Mouse (Mus musculus): ENCODE results near the gene Syngr3. TPM values are rescaled to one million over a fixed set of nuclear protein-coding genes. Genes with fewer than 3 reads are reported as not detected.

The Syngr3 gene
- polyA plus RNA-seq, 1 experiment from 2014 or later = 1.7 TPM

DNA sequence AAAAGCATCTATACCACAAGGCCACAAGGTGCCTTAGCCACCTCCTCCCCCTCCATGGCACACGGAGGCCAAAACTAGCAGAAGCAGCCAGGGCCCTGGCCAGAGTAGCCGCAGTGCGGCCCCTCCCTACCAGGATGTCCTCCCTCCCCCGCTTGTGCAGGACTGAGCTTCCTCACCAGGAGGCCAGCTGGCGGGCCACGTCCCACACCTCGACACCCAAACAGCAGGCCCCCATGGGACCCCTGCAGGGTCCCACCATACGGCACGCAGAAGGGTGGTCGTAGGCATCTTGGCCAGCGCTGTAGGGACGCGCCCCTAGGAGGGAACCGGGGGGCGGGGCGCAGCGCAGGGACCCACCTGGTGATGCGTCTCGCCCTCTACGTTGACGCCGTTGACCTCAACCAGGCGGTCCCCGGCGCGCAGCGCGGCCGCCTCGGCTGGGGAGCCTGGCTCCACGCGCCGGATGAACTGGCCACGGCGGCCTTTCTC is 40.1 kb downstream of the Syngr3 start:
- 1% methylated on average over 35 of the region's 35 CpGs for WGBS
- peak; percentile 35 for ATAC-seq (replicated peaks; ENCODE audit: low FRiP score, low read depth)
- peaks cover 25% of the 10 kb centered on the region for H3K4me1 ChIP-seq (replicated peaks; ENCODE audit: insufficient read depth, low read length)

DNA sequence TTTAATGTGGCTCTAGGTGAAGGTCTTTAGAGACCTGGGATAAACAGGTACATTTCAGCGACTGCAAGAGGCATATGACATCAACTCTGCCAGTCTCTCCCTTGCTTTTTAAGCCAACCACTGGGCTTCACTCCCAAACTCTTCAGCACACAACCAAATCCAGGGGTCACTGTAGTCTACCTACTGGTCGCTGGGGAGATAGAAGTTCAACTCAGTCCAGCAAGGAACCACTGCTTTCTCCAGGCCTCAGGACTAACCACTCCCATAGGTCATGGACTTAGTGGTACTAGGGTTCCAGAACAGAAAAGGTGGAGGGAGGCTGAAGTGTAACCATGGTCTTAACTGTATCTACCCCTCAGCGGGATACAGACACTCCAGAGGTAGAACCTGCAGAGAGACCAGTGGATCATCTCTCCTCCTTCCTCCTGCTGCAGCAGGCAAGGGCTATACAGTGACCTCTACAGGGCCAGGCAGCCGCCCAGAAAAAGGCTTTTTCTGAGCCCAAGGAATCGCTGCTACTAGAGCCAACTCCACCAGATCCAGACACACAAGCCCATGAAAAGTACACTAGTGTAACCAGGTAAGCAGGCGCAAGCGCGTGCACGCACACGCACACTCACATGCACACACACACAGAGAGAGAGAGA is 40.9 kb downstream of the Syngr3 start:
- Histone ChIP-seq H3K36me3 (ENCODE audit: insufficient read depth, low read length) (0 out of 2 replicates have a peak, but pooled peaks cover 6% of the 10 kb centered on the region), H3K4me2 (ENCODE audit: low read length) (peak overlapping the region; percentile 80), H3K4me3 (replicated peaks; ENCODE audit: low read depth, low read length) (peak overlapping the region; percentile 65), H3K9ac (ENCODE audit: low read depth, low read length) (peak overlapping the region; percentile 82; the same call in 1 of the 2 replicates), H3K27ac (no peak overlapping the region), H3K9me3 (replicated peaks; ENCODE audit: low read length) (no peaks in the 10 kb centered on the region), H3K4me1 (replicated peaks; ENCODE audit: insufficient read depth, low read length) (peaks cover 33% of the 10 kb centered on the region), H3K27me3 (ENCODE audit: insufficient read depth, low read length) (no peaks in the 10 kb centered on the region)
- 68% methylated on average over 10 of the region's 10 CpGs for WGBS
- no peak for DNase-seq (ENCODE audit: low spot score)
- TF ChIP-seq CTCF (IDR thresholded peaks at IDR 0.05; ENCODE audit: low read depth) = peak; percentile 16; the same call in 1 of the 2 replicates
- ATAC-seq (replicated peaks; ENCODE audit: low FRiP score, low read depth) = no peak

More for the DNA sequence above, 40.1 kb downstream of the Syngr3 start:
- peak; percentile 58 for DNase-seq (ENCODE audit: low spot score)
- no peak for TF ChIP-seq CTCF (IDR thresholded peaks at IDR 0.05; ENCODE audit: low read depth)
- Histone ChIP-seq H3K9ac (ENCODE audit: low read depth, low read length) (peak overlapping the region; percentile 82), H3K27ac (peak overlapping the region; percentile 65), H3K27me3 (ENCODE audit: insufficient read depth, low read length) (no peaks in the 10 kb centered on the region), H3K4me2 (ENCODE audit: low read length) (peak overlapping the region; percentile 80), H3K4me3 (replicated peaks; ENCODE audit: low read depth, low read length) (peak overlapping the region; percentile 65), H3K36me3 (ENCODE audit: insufficient read depth, low read length) (0 out of 2 replicates have a peak, but pooled peaks cover 6% of the 10 kb centered on the region), H3K9me3 (replicated peaks; ENCODE audit: low read length) (no peaks in the 10 kb centered on the region)

DNA sequence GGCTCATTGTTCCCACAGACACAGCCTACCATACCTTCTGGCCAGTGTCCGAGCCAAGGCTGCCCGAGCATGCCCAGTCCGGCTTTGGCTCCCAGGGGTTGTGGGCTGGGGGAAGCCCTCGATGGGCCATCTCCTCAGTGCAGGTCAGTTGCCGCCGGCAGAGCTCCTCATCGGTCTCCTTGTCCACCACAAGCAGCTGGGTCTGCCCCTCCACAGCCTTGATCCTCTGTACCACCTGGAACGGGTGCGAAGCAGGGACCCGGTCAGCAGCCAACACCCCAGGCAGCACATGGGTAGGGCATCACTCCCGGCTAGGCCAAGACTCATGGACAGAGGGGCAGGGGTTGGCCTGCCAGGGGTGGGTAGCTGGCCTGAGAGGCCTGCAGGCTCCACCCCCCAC is 42.3 kb downstream of the Syngr3 start:
- Histone ChIP-seq H3K36me3 (ENCODE audit: insufficient read depth, low read length) (0 out of 2 replicates have a peak, but pooled peaks cover 6% of the 10 kb centered on the region), H3K4me3 (replicated peaks; ENCODE audit: low read depth, low read length) (peak overlapping the region; percentile 16), H3K9ac (ENCODE audit: low read depth, low read length) (peak overlapping the region; percentile 27; the same call in 1 of the 2 replicates), H3K27me3 (ENCODE audit: insufficient read depth, low read length) (no peaks in the 10 kb centered on the region), H3K9me3 (replicated peaks; ENCODE audit: low read length) (no peaks in the 10 kb centered on the region), H3K4me2 (ENCODE audit: low read length) (peak overlapping the region; percentile 80), H3K27ac (peak overlapping the region; percentile 48), H3K4me1 (replicated peaks; ENCODE audit: insufficient read depth, low read length) (peaks cover 38% of the 10 kb centered on the region)
- 69% methylated on average over 11 of the region's 11 CpGs for WGBS
- no peak for DNase-seq (ENCODE audit: low spot score)
- ATAC-seq (replicated peaks; ENCODE audit: low FRiP score, low read depth) = no peak
- no peak for TF ChIP-seq CTCF (IDR thresholded peaks at IDR 0.05; ENCODE audit: low read depth)

DNA sequence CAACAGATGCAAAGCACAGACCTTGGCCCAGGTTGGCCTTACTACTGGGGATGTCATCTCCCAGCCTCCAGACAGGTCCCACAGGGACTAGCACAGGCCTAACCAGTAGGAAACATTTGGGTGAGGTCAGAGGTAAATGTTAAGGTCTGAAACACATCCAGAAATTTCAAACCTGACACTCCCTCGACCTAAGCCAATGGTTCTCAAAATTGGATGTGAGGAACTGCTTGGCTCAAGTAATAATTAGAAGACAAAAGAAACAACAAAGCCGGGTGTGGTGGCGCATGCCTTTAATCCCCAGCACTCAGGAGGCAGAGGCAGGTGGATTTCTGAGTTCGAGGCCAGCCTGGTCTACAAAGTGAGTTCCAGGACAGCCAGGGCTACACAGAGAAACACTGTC is 43.4 kb downstream of the Syngr3 start:
- no peaks in the 10 kb centered on the region for H3K9me3 ChIP-seq (replicated peaks; ENCODE audit: low read length)
- H3K4me2 ChIP-seq (ENCODE audit: low read length) = peak overlapping the region; percentile 46; the same call in 1 of the 2 replicates
- H3K9ac ChIP-seq (ENCODE audit: low read depth, low read length) = no peak overlapping the region
- peak overlapping the region; percentile 84 for H3K27ac ChIP-seq
- no peak for ATAC-seq (replicated peaks; ENCODE audit: low FRiP score, low read depth)
- H3K4me3 ChIP-seq (replicated peaks; ENCODE audit: low read depth, low read length) = no peak overlapping the region
- no peak for TF ChIP-seq CTCF (IDR thresholded peaks at IDR 0.05; ENCODE audit: low read depth)
- no peak for DNase-seq (ENCODE audit: low spot score)
- 70% methylated on average over 4 of the region's 4 CpGs for WGBS
- H3K36me3 ChIP-seq (ENCODE audit: insufficient read depth, low read length) = 0 out of 2 replicates have a peak, but pooled peaks cover 13% of the 10 kb centered on the region
- H3K27me3 ChIP-seq (ENCODE audit: insufficient read depth, low read length) = no peaks in the 10 kb centered on the region
- H3K4me1 ChIP-seq (replicated peaks; ENCODE audit: insufficient read depth, low read length) = peaks cover 38% of the 10 kb centered on the region

DNA sequence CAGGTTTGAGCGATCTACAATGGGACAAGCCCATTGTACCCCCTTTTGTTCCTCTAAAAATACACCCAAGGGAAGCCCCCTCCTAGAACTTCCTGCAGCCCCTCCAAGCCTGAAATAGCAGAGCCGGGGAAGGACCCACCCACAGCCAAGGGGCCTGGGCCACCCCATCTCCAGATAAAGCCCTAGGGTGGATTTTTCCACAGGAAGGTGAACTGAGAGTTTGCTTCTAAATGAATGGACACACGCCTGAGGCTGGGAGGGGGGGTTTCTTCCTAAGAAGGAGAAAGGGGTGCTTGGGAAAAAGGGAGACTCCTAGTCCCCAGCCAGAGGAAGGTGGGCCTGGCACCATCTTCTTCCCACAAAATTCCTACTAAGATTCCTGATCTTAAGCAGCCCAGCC is 43.8 kb downstream of the Syngr3 start:
- Histone ChIP-seq H3K4me2 (ENCODE audit: low read length) (peak overlapping the region; percentile 46), H3K9ac (ENCODE audit: low read depth, low read length) (no peak overlapping the region)
- TF ChIP-seq CTCF (IDR thresholded peaks at IDR 0.05; ENCODE audit: low read depth) = no peak

DNA sequence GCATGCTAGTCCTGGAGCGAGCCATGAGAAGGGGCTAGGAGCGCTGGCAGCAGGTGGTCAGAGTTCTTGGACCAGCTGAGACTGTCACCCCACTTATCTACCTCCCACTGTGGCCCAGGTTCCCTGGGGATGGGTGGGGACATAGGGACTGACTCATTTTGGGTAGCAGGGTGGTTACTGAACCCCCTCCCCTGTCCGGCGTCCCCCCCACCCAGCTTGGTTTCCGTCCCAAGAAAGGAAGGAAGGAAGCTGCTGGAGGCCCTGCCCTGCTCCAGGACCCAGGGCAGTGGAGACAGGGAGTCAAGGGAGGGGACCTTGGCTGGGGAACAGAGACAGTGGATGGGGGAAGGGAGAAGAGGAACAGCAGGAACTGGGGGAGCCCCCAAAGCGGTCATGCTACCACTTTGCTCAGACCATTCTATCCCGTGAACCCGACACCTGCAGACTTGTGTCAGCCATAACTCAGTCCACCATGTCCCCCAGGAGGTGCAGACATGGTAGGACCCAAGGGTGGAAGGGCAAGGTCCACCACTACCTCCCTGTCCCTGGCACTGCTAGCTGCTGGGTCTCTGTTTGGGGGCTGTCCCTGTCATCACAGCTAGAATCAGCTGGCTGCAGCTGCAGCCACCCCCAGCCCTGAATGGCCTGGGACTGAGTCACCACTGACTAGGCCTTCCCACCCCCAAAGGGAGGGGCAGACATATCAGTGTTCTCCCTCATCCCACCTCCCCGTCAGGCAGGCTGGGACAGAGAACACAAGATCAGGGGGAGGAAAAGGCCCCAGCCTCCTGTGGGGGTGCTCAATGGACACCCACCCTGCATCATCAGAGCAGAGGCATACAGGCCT is 44.7 kb downstream of the Syngr3 start:
- H3K4me3 ChIP-seq (replicated peaks; ENCODE audit: low read depth, low read length) = 0 out of 2 replicates have a peak overlapping the region, but pooled peaks have one; percentile 17
- 49% methylated on average over 9 of the region's 9 CpGs for WGBS
- H3K27me3 ChIP-seq (ENCODE audit: insufficient read depth, low read length) = no peaks in the 10 kb centered on the region
- peaks cover 34% of the 10 kb centered on the region for H3K4me1 ChIP-seq (replicated peaks; ENCODE audit: insufficient read depth, low read length)
- H3K36me3 ChIP-seq (ENCODE audit: insufficient read depth, low read length) = 0 out of 2 replicates have a peak, but pooled peaks cover 13% of the 10 kb centered on the region
- H3K9me3 ChIP-seq (replicated peaks; ENCODE audit: low read length) = no peaks in the 10 kb centered on the region
- peak; percentile 57 for DNase-seq (ENCODE audit: low spot score)
- H3K27ac ChIP-seq = peak overlapping the region; percentile 84
- no peak for TF ChIP-seq CTCF (IDR thresholded peaks at IDR 0.05; ENCODE audit: low read depth)
- peak overlapping the region; percentile 47 for H3K9ac ChIP-seq (ENCODE audit: low read depth, low read length)
- peak overlapping the region; percentile 46 for H3K4me2 ChIP-seq (ENCODE audit: low read length)
- ATAC-seq (replicated peaks; ENCODE audit: low FRiP score, low read depth) = peak; percentile 52

More for the DNA sequence above, 43.8 kb downstream of the Syngr3 start:
- Histone ChIP-seq H3K4me3 (replicated peaks; ENCODE audit: low read depth, low read length) (no peak overlapping the region), H3K36me3 (ENCODE audit: insufficient read depth, low read length) (0 out of 2 replicates have a peak, but pooled peaks cover 13% of the 10 kb centered on the region), H3K27ac (peak overlapping the region; percentile 84), H3K9me3 (replicated peaks; ENCODE audit: low read length) (no peaks in the 10 kb centered on the region), H3K27me3 (ENCODE audit: insufficient read depth, low read length) (no peaks in the 10 kb centered on the region), H3K4me1 (replicated peaks; ENCODE audit: insufficient read depth, low read length) (peaks cover 38% of the 10 kb centered on the region)
- no peak for DNase-seq (ENCODE audit: low spot score)
- no peak for ATAC-seq (replicated peaks; ENCODE audit: low FRiP score, low read depth)
- 68% methylated on average over 3 of the region's 3 CpGs for WGBS
